Mouse (Mus musculus): ENCODE results near the gene Ipo11. TPM values are rescaled to one million over a fixed set of nuclear protein-coding genes. Genes with fewer than 3 reads are reported as not detected.
A peak's percentile ranks its signal among the peaks of the same experiment; 100 is the strongest.
"Not testable (repeated sequence)": the region's sequence is repeated elsewhere in the genome, so short reads cannot be mapped to it uniquely, and the experiment has no call there.

The Ipo11 gene
- polyA plus RNA-seq, 1 experiment = 25.3 TPM

GRCm38 (mm10) chr13:106907273-106907672 is 29.5 kb downstream of the Ipo11 start:
- H3K4me1 ChIP-seq (ENCODE audit: control insufficient read depth, insufficient read depth, low read length) = peaks cover 4% of the 10 kb centered on the region; the same call in 1 of the 2 replicates
- TF ChIP-seq POLR2A (IDR thresholded peaks at IDR 0.05; ENCODE audit: borderline replicate concordance, low read depth, low read length) = no peak
- no peak for TF ChIP-seq CTCF (IDR thresholded peaks at IDR 0.05; ENCODE audit: low read depth, low read length)
- H3K4me3 ChIP-seq (ENCODE audit: insufficient read depth, low read length) = no peak overlapping the region
- H3K27ac ChIP-seq (ENCODE audit: insufficient read depth, low read depth, low read length) = no peak overlapping the region

DNA sequence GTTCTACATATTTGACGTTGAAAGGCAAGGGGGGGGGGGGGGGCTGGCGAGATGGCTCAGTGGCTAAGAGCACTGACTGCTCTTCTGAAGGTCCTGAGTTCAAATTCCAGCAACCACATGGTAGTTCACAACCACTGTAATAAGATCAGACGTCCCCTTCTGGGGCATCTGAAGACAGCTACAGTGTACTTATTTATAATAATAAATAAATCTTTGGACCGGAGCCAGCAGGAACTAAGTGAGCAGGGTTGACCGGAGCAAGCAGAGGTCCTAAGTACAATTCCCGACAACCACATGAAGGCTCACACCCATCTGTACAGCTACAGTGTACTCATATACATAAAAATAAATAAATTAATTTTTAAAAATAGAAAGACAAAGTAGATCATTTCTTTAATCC is 31.6 kb downstream of the Ipo11 start:
- H3K4me1 ChIP-seq (ENCODE audit: control insufficient read depth, insufficient read depth, low read length); H3K27ac ChIP-seq (ENCODE audit: insufficient read depth, low read depth, low read length); H3K4me3 ChIP-seq (ENCODE audit: insufficient read depth, low read length): not testable (repeated sequence)

DNA sequence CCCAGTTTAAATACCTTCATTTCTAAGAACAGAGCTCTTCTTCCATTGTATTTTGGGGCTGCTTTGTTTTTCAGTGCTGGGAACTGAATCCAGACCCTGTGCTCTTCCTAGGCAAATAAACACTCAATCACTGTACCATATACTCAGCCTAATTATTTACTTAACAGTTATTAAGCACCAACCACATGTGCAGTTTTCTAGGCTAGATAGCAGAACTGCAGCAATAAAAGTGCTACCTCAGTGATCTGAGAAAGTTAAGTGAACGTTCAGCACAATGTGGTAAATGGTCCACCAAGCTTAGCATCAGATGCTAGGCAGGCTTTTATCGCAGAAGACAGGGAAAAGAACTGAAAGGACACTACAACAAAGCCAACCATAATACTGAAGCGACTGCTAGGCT is 32.1 kb downstream of the Ipo11 start:
- TF ChIP-seq CTCF (IDR thresholded peaks at IDR 0.05; ENCODE audit: low read depth, low read length) (no peak), POLR2A (IDR thresholded peaks at IDR 0.05; ENCODE audit: borderline replicate concordance, low read depth, low read length) (no peak)
- Histone ChIP-seq H3K4me1 (ENCODE audit: control insufficient read depth, insufficient read depth, low read length) (peaks cover 4% of the 10 kb centered on the region; the same call in 1 of the 2 replicates), H3K4me3 (ENCODE audit: insufficient read depth, low read length) (no peak overlapping the region), H3K27ac (ENCODE audit: insufficient read depth, low read depth, low read length) (no peak overlapping the region)

- no peak overlapping the region for H3K27ac ChIP-seq (ENCODE audit: insufficient read depth, low read depth, low read length)
- H3K4me1 ChIP-seq (ENCODE audit: control insufficient read depth, insufficient read depth, low read length) = no peaks in the 10 kb centered on the region
- TF ChIP-seq CTCF (IDR thresholded peaks at IDR 0.05; ENCODE audit: low read depth, low read length) (no peak), POLR2A (IDR thresholded peaks at IDR 0.05; ENCODE audit: borderline replicate concordance, low read depth, low read length) (no peak)
- no peak overlapping the region for H3K4me3 ChIP-seq (ENCODE audit: insufficient read depth, low read length)
These were observed 42.5 kb downstream of the Ipo11 start for GRCm38 (mm10) chr13:106894284-106894683.

- H3K4me3 ChIP-seq (ENCODE audit: insufficient read depth, low read length) = no peak overlapping the region
- no peak overlapping the region for H3K27ac ChIP-seq (ENCODE audit: insufficient read depth, low read depth, low read length)
- no peaks in the 10 kb centered on the region for H3K4me1 ChIP-seq (ENCODE audit: control insufficient read depth, insufficient read depth, low read length)
- TF ChIP-seq POLR2A (IDR thresholded peaks at IDR 0.05; ENCODE audit: borderline replicate concordance, low read depth, low read length) (no peak), CTCF (IDR thresholded peaks at IDR 0.05; ENCODE audit: low read depth, low read length) (no peak)
These were observed 43.1 kb downstream of the Ipo11 start for GRCm38 (mm10) chr13:106893701-106894100.

DNA sequence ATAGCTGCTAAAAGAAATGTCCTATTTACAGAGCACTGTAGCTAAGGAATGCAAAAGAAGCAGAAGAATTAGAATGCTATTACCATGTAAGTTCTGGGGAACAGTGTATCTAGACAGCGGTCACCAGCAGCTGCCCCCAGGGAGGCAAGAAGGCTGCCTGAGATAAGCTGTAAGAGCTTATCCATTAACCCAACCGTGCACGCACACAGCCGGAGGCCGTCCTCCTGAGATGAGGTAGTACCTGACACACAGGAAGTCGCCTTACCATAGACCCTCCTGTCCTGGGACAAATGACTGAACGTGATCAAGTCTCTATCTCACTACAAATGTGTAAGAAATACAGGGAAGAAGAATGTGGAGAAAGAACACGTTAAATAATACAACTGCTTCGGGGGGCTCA is 43.6 kb downstream of the Ipo11 start:
- Histone ChIP-seq H3K4me3 (ENCODE audit: insufficient read depth, low read length) (no peak overlapping the region), H3K4me1 (ENCODE audit: control insufficient read depth, insufficient read depth, low read length) (no peaks in the 10 kb centered on the region), H3K27ac (ENCODE audit: insufficient read depth, low read depth, low read length) (no peak overlapping the region)

GRCm38 (mm10) chr13:106887364-106887763 is 49.4 kb downstream of the Ipo11 start:
- no peak for TF ChIP-seq POLR2A (IDR thresholded peaks at IDR 0.05; ENCODE audit: borderline replicate concordance, low read depth, low read length)
- TF ChIP-seq CTCF (IDR thresholded peaks at IDR 0.05; ENCODE audit: low read depth, low read length) = no peak
- Histone ChIP-seq H3K4me1 (ENCODE audit: control insufficient read depth, insufficient read depth, low read length) (no peaks in the 10 kb centered on the region), H3K4me3 (ENCODE audit: insufficient read depth, low read length) (no peak overlapping the region), H3K27ac (ENCODE audit: insufficient read depth, low read depth, low read length) (no peak overlapping the region)

More for the DNA sequence above, 43.6 kb downstream of the Ipo11 start:
- TF ChIP-seq POLR2A (IDR thresholded peaks at IDR 0.05; ENCODE audit: borderline replicate concordance, low read depth, low read length) (no peak), CTCF (IDR thresholded peaks at IDR 0.05; ENCODE audit: low read depth, low read length) (no peak)

DNA sequence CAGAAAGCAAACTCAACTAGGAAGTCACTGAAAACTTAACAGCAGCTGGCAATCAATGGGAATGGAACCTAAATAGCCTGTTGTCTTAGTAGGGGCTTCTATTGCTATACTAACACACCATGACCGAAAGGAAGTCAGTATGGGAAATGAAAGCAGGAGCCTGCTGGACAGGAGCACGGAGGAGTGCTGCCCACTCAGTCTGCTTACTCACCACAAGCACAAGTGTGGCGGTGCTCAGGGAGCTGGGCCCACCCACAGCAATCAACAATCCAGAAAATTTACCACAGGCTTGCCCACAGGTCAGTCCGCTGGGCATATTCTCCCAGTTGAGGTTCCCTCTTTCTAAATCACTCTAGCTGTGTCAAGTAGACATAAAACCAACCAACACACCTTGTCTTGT is 52.5 kb downstream of the Ipo11 start:
- Histone ChIP-seq H3K27ac (ENCODE audit: insufficient read depth, low read depth, low read length) (no peak overlapping the region), H3K4me3 (ENCODE audit: insufficient read depth, low read length) (no peak overlapping the region), H3K4me1 (ENCODE audit: control insufficient read depth, insufficient read depth, low read length) (peaks cover 3% of the 10 kb centered on the region; the same call in 1 of the 2 replicates)
- no peak for TF ChIP-seq POLR2A (IDR thresholded peaks at IDR 0.05; ENCODE audit: borderline replicate concordance, low read depth, low read length)
- no peak for TF ChIP-seq CTCF (IDR thresholded peaks at IDR 0.05; ENCODE audit: low read depth, low read length)

DNA sequence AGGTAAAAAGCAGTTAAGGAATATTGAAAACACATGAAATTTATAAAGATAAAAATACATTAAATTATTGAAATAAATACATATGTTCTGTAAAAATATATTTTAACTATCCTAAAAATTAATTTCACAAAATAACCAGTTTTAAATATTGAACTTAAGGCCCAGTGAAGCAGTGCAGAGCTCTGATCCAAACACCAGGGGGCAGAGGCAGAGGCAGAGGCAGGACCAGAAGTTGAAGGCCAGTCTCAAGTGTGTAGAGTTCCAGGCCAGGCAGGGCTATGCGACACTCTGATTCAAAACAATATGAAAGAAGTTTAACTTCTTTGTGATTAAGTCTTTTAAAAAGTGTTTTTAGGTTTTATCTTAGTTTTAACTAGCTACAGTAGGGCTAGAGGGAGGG is 60.5 kb downstream of the Ipo11 start:
- TF ChIP-seq POLR2A (IDR thresholded peaks at IDR 0.05; ENCODE audit: borderline replicate concordance, low read depth, low read length) (no peak), CTCF (IDR thresholded peaks at IDR 0.05; ENCODE audit: low read depth, low read length) (peak; percentile 20; the same call in 1 of the 2 replicates)
- peaks cover 3% of the 10 kb centered on the region; the same call in 1 of the 2 replicates for H3K4me1 ChIP-seq (ENCODE audit: control insufficient read depth, insufficient read depth, low read length)
- no peak overlapping the region for H3K4me3 ChIP-seq (ENCODE audit: insufficient read depth, low read length)

DNA sequence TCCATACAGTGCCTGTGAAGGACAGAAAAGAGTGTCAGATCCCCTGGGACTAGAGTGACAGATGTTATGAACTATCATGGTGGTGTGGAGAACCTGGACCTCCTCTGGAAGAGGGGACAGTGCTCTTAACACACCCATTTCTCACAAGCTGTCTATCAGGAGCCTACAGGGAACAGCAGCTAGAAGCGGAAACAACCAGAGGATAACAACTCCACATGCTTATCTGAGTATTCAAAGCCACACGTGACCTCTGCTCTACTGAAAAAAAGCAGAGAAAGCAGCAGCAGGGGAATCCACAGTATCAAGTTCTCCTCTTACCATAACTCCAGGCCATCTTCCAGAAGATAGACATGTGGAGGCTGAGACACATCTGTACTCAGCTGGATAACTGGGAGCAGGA is 71.2 kb downstream of the Ipo11 start:
- H3K4me3 ChIP-seq (ENCODE audit: insufficient read depth, low read length) = no peak overlapping the region
- H3K4me1 ChIP-seq (ENCODE audit: control insufficient read depth, insufficient read depth, low read length) = no peaks in the 10 kb centered on the region
- TF ChIP-seq CTCF (IDR thresholded peaks at IDR 0.05; ENCODE audit: low read depth, low read length) = no peak
- no peak for TF ChIP-seq POLR2A (IDR thresholded peaks at IDR 0.05; ENCODE audit: borderline replicate concordance, low read depth, low read length)
- H3K27ac ChIP-seq (ENCODE audit: insufficient read depth, low read depth, low read length) = no peak overlapping the region

More for the DNA sequence above, 60.5 kb downstream of the Ipo11 start:
- H3K27ac ChIP-seq (ENCODE audit: insufficient read depth, low read depth, low read length) = no peak overlapping the region

DNA sequence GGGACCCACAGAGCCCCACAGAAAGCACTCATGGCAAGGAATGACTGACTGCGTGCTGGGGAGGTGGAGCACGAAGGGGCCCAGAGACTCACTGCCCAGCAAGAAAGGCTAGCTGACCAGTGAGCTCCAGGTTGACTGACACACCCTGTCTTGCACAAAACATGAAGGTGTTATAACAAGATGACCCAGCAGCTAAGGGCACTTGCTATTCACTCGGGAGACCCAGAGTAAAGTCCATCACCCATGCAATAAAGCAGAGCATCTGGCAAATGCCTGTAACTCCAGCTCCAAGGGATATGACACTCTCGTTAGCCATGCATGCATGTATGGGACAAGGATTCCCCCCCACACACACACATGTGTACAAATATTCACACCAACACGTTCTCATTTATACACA is 78.0 kb downstream of the Ipo11 start:
- Histone ChIP-seq H3K4me1 (ENCODE audit: control insufficient read depth, insufficient read depth, low read length) (peaks cover 2% of the 10 kb centered on the region; the same call in 1 of the 2 replicates), H3K4me3 (ENCODE audit: insufficient read depth, low read length) (no peak overlapping the region), H3K27ac (ENCODE audit: insufficient read depth, low read depth, low read length) (no peak overlapping the region)
- no peak for TF ChIP-seq POLR2A (IDR thresholded peaks at IDR 0.05; ENCODE audit: borderline replicate concordance, low read depth, low read length)
- no peak for TF ChIP-seq CTCF (IDR thresholded peaks at IDR 0.05; ENCODE audit: low read depth, low read length)

All from bone marrow macrophage, adult 2 months (primary cell).